Mouse (Mus musculus): ENCODE results near the gene Anp32e. TPM values are rescaled to one million over a fixed set of nuclear protein-coding genes. Genes with fewer than 3 reads are reported as not detected.
"Not testable (repeated sequence)": the region's sequence is repeated elsewhere in the genome, so short reads cannot be mapped to it uniquely, and the experiment has no call there.

Gene Anp32e
- total RNA-seq, 2 experiments from 2014 or later: 87.3 to 101 TPM

DNA sequence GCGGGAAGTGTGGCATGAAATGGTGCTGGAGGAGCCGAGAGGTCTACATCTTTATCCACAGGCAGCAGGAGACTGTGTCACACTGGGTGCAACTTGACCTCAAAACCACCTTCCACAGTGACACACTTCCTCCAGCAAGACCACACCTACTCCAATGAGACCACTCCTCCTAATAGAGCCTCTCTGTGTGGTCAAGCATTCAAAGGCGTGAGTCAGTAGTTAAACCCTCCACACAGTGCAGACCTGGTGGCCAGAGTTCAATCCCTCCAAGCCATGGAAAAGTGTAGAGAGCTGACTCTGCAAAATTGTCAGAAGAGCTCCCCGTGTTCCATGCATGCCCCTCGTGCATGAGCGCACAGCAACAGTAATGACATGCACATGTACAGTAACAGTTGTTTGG lies 13.7 kb downstream of the Anp32e start:
- no peak for DNase-seq

DNA sequence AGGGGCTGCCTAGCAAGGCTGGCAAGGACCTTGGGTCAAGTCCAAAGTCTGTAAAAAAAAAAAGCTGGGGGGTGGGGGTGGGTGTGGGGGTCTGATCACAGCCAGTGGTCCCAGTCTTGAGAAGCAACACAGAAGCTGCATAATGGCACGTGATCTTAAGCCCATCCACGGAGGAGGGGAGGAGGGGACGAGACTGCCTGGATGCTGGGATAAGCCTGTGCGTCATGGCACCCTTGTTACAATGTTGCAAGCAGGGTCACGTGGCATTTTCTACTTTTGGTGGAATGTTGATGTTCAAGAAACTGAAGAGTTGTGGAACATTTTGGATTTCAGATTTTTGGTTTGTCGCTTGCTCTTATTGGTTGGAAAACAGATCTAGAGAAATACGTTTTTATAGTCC lies 14.2 kb downstream of the Anp32e start:
- no peak for DNase-seq

DNA sequence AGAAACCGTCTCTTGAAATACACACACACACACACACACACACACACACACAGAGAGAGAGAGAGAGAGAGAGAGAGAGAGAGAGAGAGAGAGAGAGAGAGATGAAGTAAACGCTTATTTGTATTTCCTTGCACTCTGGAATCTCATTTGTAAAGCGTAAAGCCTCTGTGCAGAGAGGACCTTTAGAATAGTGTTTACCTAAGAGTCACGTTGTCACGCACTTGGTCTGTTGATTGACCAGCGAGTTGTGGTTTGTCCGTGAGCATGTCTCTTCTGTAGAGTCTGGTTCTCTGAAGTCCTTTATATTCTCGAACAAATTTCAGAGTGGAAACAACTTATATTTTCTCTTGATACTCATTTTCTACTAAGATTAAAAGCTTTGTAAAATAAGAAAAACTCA lies 15.7 kb downstream of the Anp32e start:
- no peak for DNase-seq

DNA sequence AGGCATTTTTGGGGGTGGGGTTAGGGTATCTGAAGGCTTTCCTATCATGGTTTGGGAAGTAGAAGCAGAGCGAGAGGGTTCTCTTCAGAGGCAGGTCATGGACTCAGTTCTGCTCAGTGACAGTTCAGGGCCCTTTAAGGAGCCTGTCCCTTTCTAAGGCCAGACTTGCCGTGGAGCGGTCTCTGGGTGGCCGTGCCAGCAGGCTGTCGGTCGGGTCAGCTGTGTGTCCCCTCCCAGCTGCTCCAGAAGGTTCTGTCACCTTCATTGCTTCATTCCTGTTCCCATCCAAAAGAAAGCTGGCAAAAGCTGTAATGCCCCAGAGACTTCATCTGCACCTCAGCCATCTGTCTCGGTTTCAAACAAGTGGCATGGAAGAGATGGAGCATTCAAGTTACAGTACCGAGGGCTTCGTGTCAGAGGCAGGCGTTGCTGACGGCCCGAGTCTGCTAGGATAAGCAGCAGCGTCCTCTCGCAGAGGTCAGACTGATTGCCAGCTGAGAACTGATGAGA lies 16.7 kb downstream of the Anp32e start:
- DNase-seq: no peak

DNA sequence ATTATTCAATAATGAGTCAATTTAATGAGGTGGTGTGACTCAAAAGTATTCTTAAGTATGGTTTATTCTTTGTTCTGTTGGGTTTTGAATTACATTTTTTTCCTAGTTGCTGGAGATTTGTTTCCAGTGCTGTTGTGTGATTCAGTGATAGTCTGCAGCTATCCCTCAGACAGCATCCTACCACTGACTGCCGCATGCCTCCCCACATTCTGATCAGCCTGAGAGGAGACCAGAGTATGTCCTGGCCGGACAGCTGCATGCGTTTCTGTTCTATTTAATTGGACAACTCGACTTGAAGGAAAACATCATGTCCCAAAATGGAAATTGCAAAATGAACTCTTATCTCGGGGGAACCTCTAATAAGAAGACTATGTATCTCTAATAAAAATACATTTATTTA lies 19.3 kb downstream of the Anp32e start:
- no peak for DNase-seq

DNA sequence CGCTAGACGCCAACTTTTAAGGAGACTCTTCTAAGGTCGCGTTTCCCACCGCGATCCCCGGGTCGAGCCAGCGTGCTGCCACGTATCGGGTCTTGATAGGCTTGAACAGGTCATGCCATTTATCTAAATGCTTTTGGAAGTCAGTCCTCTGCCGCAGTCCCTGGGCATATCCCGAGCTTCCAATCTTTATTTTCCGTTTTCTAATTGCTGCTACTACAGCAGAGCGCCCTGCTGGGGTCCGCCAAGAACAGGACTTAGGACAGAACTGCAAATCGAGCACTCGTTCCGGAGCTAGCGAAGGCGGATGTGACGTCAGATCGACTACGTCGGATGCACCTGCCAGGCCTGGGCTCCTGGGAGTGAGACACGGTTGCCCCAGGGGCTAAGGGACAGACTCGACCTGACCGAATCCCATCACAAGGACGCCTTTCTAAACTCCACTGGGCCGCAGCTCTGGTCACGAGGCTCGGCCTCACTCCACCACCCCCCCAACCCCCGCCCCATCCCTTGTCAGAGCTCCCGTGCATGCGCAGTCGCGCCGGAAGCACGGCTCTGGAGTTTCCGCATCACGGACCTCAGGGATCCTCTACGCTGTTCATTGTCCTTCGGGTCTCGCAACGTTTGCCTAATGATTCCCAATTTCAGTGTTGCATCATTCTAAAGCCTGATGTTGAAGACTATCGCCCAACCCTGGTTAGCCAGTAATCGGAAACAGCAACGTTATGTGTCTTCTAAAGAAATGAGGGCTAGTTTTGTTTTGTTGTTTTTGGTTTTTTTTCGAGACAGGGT lies 21.9 kb downstream of the Anp32e start:
- DNase-seq: peak; percentile 89

DNA sequence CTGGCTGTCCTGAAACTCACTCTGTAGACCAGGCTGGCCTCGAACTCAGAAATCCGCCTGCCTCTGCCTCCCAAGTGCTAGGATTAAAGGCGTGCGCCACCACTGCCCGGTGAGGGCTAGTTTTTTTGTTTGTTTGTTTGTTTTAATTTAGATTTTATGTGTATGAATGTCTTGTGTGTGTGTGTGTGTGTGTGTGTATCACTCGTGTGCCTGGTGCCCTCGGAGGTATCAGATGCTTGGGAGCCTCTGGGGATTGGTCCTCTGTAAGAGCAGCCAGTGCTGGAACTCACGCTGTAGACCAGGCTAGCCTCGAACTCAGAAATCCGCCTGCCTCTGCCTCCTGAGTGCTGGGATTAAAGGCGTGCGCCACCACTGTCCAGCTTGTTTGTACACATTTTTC lies 22.5 kb downstream of the Anp32e start:
- DNase-seq: not testable (repeated sequence)

DNA sequence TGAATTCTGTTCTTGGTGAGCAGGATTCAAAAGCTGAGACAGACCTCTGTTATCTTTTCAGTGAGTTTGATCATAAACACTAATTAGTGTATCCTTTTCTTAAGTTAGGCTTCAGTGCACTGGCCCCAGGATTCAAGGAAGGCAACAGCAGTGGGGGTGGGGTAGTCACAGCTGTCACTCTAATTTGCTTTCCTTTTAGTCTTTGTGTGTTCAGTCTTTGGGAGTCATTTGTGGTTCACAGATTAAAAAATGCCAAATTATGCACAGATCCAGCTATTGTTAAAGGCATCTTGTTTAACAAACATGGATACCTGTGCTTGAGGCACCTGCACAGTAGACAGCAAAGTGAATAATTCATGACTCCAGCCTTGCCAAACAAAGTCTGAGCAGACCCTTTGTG lies 24.0 kb downstream of the Anp32e start:
- DNase-seq: no peak

DNA sequence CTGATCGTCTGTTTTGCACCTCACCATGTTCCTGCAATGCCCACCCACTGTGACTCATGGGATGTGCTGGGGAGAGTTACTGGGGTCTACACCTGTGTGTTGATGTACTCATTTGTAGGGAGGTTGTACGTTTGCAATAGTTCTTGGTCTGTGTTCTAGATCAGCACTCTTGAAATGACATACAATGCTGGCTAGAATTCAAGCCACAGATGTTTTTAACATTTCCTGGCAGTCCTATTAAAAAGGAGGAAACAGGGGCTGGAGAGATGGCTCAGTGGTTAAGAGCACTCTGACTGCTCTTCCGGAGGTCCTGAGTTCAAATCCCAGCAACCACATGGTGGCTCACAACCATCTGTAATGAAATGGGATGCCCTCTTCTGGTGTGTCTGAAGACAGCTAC lies 24.5 kb downstream of the Anp32e start:
- DNase-seq: no peak

DNA sequence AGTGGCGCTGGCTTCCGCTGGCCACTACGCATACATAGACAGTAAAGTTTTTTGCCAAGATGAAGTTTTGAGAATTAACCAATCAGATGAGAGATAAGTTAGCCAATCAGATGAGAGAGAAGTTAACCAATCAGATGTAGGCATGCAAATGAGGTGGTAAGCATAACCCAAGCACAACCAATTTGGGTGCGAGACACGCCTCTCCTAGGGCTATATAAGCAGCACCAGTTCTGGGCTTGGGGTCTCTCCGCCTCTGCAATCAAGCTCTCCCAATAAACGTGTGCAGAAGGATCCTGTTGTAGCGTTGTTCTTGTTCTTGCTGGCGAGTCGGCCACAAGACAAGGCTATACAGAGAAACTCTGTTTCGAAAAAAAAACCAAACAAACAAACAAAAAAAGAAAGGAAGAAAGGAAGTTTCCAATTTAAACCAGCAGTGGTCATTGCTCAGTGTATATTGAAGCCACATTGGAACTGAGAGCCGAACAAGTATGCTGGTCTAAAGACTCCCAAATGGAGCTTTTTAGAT lies 25.7 kb downstream of the Anp32e start:
- not testable (repeated sequence) for DNase-seq

DNA sequence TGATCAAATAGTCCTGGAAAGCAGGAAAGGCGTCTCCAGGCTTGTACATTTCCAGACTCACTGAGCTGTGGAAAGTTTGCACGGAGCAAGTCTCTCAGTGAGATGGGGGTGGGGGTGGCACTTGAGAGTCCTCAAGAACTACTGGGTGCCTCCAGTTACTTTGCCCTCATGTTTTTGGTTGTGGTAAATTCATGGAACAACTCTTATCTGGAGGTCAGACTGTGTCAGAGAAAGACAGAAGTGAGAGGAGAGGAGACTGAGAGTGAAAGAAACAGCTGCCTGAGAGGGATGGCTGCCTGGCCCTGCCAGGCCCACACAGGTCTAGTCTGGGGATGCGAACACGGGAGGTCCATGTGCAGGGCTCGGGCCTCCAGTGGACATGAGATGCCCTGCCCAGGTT lies 26.3 kb downstream of the Anp32e start:
- no peak for DNase-seq

DNA sequence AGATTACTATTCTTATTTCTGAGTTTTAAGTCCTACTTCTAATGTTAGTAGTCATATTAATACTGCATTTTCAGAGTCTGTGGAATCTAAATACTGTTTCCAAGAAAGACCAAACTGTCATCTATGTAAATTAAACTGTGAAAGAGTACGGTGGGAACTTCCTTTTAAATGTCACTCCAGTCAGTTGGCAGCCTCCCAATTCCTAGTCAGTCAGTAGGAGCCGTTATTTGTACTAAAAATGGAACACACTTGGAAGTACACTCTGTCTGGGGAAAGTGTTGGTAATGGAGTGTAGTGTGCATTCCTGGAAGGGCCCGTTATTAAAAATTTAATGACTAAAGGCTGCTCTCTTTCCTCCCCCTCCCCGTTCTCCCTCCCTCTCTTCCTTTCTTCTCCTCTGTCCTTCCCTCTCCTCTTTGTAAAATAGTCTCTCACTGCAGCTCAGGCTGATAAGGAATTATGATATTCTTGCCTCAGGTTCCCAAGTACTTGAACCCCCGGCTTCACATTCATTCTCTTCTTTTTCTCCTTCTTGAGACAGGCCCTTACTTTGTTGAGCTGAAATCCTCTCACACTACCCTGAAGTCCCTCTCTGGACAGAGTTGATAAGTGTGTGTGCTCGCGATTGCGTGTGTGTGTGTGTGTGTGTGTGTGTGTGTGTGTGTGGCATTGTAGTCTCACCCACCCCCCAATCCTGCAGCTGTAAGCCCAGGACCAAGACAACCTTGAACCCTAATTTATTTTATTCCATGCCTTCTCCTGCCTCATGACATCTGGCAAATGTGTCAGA lies 28.5 kb downstream of the Anp32e start:
- DNase-seq: peak; percentile 39

DNA sequence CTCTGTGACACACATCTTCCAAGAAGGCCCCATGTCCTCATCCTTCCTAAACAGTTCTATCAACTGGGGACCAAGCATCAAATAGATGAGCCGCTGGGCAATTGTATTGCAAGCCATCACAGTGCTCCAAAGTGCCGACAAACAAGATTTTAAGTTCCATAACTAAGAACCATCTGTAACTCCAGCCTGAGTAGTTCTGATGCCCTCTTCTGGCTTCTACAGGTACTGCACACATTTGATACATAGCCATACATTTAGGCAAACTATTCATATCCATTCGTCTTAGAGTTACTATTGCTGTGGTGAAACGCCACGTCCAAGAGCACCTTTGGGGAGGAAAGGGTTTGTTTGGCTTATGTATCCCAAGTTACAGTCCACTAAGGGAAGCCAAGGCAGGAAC lies 30.0 kb downstream of the Anp32e start:
- DNase-seq: no peak

DNA sequence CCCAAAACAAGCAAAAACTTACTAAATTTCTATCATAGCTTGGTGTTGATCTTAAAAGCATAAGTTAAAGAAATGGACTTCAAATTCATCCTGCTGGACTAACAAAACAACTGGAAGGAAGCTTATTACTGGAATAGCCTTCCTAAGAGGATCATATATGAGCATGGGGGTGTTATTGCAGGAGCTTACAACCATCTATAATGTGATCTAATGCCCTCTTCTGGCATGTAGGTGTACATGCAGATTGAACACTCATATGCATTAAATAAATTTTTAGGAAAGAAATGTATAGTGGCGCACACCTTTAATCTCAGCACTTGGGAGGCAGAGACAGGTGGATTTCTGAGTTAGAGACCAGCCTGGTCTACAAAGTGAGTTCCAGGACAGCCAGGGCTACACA lies 30.8 kb downstream of the Anp32e start:
- DNase-seq: no peak

DNA sequence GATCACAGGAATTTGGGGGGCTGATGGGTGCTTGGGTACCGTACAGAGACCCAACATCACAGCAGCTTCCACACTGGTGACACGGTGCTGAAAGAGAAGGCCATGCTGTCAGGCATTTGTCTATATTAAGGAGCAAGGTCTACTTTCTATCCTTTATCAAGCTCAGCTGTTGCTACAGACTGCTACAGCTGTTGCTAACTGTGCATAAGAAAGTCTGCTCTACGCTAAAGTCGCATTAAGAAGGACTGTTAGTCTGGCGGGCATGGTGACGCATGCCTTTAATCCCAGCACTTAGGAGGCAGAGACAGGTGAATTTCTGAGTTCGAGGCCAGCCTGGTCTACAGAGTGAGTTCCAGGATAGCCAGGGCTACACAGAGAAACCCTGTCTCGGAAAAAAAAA lies 33.1 kb downstream of the Anp32e start:
- not testable (repeated sequence) for DNase-seq

DNA sequence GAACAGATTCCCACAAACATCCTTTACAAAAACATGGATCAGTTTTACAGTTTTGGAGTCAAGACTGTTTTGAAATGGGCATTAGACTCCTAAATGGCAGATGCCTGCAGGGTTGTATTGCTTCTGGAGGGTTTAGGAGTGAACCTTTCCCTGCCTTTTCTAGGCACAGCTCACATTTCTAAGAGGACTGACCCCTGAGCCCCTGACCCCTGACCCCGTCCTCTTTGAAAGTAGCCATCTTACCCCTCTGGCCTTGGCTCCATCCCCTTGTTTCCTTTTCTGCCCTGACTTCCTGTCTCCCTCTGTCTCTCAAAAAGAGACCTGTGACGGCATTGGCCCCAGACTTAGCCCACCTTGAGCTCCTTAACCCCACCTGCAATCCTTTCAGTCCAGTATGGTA lies 34.2 kb downstream of the Anp32e start:
- no peak for DNase-seq

DNA sequence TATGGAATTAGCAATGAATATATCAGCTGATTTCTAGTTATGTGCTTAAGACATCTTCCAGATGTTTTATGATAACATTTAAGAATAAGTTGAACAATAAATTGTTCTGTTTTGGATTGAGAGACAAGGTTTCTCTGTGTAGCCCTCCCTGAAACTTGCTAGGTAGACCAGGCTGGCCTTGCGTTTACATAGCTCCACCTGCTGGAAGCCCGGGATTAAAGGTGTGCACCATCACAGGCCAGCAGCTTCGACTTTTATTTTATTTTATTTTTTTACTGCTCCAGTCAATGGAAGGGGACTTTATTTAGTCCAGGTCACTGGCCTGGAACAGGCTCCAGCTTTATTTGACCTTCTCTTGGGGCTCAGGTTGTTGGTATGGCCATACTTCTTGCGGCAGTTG lies 34.6 kb downstream of the Anp32e start:
- DNase-seq: no peak

DNA sequence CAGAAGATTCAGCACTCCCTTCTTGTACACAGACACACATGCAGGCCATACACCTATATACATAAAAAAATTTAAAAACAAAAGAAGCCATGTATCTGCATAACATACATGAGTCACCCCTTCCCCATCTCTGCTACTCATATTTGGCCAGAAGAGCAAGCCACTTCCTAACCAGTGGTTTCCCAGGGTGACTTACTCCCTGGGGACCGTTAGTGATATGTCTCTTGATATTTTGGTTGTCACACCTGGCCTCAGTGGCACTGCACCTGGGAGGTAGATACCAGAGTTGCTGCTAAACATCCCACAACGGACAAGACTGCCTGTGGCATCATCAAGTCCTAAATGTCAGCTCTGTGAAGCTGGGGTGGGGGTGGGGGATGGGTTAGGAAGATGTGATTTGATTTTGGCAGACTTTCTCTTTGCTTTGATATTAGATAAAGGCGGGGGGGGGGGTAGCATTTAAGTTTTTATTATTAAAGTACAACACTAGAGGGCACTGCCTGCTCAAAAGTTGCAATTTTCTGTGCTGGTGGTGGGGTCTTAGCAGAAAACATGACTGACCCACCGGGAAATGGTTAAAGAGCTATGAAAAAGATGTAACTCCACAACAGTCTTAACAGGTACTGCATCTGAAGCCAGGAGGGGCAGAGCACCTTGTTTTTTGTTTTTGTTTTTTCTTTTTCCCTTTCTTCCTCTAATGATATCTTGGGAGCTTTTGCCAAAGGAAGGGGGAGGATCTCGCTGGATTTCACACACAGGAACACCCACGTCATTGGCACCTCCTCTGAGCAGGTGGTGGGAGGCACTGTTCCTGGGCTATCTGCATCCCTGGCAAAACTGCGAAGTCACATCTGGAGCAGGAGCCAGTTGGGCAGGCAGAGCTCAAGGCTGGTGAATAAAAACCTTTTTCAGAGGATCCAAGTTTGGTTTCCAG lies 36.7 kb downstream of the Anp32e start:
- DNase-seq: no peak

DNA sequence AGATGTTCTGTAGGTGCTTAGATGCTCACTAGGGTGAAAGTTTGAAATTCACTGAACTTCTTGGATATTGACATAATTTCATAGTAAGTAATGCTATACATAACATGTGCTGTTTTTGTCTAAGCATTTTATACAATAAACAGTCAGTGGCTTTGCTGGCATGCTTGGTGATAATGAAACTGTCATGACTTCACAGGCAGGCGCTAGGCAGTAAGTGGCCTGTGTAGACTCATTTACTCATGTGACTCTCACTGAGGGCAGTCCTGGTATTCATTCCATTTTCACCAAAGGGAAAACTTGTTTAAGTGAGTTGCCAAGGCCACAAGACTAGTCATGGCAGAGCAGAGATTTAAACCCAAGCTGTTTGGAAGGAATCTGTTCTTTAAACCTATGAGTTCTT lies 40.2 kb downstream of the Anp32e start:
- DNase-seq: no peak

DNA sequence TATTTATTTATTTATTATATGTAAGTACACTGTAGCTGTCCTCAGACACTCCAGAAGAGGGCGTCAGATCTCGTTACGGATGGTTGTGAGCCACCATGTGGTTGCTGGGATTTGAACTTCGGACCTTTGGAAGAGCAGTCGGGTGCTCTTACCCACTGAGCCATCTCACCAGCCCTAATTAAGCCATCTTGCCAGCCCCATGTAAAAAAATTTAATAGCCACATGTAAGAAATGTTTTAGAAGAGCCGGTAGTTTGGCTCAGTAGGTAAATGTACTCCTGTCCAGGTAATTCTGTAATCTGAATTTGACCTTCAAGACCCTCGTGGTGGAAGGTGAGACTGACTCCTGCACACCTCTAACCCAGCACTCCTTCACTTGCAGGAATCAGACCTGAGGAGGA lies 41.6 kb downstream of the Anp32e start:
- DNase-seq: not testable (repeated sequence)

DNA sequence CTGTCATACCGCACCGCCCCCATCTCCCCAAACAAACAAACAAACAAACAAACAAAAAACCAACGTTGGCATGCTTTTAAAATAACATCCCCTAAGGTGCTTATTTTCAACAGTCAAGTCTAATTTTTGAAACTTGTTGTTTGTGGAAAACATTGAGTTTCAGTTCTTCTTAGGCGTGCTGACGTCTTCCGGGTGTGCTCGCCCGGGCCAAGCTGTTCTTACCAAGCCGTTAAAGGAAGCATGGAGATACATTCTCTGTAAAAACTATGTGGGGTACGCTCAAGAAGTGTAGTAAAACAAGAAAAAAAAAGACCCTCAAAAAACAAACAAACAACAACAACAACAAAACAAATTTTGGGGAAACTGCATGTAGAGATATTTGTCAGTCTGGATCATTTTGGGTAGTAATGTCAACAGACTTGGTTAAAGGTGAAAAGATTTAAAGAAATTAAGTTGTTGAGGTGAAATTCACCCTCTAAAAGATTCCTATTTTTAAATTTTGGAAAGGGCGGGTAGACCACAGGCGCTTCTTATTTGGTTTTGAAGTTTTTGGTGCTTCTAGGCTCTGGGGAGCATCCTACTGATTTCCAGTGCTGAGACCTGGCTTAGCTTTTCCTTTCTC lies 43.3 kb downstream of the Anp32e start:
- DNase-seq: no peak
